Mouse (Mus musculus): ENCODE measurements around the gene Psma4.
"Not testable (repeated sequence)": the region's sequence is repeated elsewhere in the genome, so short reads cannot be mapped to it uniquely, and the experiment has no call there.

The Psma4 gene

DNA sequence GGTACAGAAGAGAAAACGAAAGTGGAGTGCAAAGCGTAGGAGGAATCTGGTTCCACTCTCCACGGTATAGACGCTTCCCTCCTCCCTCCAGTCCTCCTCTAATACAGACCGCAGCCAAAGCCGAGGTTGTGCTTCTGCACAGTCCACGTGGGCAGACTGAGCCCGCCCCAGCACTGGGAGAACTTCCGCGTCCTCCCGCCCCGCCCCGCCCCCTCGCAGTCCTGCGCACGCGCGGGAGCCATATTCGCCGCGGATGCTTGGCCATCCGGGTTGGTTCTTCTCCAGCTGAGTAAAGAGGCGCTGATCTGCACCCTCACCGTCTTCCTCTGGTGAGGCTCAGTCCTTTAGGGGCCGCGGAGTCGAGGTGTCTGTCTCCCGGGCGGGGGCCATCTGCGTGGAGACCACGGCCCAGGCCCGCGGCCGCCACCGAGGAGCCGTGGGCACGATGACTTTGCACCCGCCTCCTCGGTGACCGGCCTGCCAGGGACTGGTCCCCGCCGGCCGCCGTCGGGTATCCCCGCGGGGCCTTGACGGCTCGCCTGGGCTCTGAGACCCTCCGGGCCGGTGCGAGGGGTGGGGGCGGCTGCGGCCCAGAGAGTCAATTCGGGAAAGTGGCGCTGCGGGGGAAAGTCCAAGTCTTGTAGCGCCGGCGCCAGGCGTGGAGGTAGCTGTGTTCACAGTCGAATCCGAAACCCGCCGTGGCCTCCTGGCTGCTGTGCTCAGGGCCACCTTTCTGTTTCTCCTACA, at the start of gene Psma4, which contains the start of gene AY074887:
Gene Psma4 (plus strand): TSS at position 216 of the 747 bp plus-strand sequence.
Gene AY074887 (minus strand): TSS at position 424 of the 747 bp plus-strand sequence.
- DNase-seq (ENCODE audit: low read depth in 2 of 2, low spot score in 2 of 2): peak; percentile 86 to 90

DNA sequence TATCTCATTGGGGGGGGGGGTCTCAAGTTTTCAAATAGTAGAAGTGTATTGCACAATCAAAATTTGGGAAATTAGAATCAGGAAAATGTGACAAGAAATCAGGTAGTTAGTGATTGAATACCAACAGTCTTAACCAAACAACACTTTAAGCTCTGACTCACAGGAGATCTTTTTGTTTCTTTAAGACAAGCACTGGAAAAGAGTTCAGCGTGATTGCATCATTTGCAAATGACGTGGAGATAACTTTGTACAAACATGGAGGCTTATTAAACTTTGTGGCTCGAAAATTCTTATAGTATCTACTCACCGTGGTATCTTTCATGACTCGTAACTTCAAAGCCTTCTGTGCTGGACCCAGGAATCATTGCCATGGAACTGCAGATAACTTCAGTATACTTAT, 41.1 kb upstream of the Psma4 start:
- DNase-seq (ENCODE audit: low read depth in 2 of 2, low spot score in 2 of 2): no peak

DNA sequence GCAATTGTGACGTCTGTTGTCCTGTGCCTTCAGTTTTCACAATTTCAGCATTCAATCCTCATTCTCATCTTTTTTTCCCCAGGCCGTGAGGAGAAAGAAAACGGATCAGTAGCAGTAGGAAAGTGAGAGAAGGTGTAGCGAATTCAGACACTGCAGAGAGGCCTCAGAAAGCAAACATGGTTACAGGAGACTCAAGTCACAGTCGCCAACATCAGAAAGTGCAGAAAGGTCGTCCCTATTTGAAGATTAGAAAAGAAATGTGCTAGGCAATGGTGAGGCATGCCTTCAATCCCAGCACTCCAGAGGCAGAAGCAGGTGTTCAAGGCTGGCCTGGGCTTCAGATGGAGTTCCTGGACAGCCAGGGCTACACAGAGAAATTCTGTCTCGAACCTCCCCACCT, 35.0 kb upstream of the Psma4 start:
- DNase-seq (ENCODE audit: low read depth in 2 of 2, low spot score in 2 of 2): no peak

DNA sequence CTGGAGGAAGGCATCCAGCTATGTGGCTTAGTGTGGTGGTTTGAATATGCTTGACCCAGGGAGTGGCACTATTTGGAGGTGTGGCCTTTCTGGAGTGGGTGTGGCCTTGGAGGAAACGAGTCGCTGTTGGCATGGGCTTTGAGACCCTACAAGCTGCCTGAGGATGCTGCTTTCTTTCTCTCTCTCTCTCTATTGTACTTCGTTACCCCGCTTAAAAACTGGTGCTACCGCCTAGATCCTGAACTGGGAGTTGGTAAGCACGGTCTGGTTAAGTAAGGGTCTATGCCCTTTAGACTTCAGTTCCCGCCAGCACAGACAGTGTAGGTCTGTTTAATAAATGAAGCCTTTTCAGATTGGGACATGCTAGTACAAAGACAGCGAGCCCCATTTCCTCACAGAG, 34.2 kb upstream of the Psma4 start:
- DNase-seq (ENCODE audit: low read depth in 2 of 2, low spot score in 2 of 2): no peak

DNA sequence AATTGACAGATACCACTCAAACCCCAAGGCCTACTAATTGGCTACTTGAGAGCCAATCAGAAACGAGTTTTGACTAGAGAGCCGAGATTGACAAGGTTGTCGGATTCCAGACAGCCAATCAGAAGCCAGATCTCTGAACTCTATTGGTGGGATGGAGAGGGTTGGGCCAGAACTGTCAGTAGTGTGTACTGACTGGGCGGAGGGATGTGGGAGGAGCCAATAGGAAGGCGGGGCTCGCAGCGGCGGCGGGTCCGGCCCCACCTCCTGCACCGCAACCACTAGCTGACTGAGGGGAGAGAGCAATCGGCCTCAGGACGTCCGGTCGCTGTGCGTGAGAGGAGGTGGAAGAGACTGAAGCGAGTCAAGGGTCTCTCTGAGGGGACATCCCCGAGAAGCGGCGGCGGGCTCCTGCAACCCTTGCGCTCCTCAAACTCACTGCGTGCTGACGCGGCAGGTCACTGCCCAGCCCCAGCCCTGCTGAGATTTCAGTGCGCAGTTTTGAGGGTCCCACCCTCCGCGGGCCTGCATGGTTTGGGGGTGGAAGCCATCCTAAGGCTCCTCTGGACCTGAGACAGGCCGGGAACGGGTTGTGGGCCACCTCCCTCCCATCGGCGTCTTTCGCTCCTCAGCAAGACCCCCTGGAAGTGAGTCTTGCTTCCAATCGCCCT, 33.4 kb upstream of the Psma4 start, which contains the start of gene Hykk:
Gene Hykk (plus strand): TSS at position 274 of the 668 bp plus-strand sequence.
- DNase-seq (ENCODE audit: low read depth in 2 of 2, low spot score in 2 of 2): peak; percentile 69 to 81

DNA sequence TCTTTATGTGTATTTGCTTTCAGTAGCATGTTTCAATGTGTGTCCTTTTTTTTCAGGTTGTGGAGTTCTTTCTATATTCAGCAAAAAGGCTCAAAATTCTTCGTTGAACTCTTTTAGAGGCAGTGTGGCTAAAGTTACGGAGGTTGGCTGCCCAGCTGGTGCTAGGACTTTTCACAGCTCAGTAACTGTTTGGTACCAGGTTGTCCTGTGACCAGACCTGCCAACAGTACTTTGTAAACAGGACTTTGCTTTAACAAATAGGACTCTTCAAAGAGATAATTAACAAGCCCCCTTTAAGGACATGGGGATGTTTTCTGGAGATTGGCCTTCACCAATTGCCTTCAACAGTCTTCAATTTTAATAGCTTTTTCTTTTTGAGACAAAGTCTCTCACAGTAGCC, 32.4 kb upstream of the Psma4 start:
- DNase-seq (ENCODE audit: low read depth in 2 of 2, low spot score in 2 of 2): no peak

DNA sequence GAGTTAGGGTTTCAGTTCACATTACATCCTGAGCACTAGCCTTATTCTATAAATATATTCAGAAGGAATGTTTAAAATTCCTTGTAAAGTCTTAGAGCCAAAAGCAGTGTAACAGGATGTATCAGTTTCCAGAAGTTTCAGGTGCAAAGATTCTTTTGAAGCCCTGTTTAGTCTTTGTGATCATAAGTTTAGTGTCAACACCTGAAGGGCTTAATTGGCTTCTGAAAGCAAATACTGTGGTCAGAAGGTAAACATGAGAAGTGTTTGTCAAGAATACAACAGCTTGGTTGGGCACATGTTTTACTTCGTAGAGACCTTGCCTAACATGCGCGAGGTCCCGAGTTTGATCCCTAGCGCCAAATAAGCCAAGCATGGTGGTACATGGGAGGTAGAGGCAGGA, 31.8 kb upstream of the Psma4 start:
- no peak for DNase-seq (ENCODE audit: low read depth in 2 of 2, low spot score in 2 of 2)

DNA sequence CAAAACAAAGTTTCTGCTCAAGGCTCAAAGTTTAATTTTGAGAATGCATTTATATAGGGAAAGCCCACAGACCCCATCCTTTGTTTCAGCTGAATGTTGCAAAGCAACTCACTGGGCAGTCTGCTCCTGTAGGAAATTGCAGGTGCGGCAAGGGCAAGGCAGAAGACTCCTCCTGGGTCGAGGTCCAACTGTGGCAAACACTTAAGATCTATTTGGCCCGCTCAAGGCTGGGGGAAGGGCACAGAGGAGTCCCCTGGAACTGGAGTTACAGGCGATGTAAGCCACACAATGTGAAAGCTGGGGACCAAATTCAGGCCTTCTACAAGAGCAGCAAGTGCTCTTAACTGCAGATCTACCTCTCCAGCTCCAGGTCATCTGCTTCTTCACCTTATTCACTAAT, 30.6 kb upstream of the Psma4 start:
- DNase-seq (ENCODE audit: low read depth in 2 of 2, low spot score in 2 of 2): no peak

DNA sequence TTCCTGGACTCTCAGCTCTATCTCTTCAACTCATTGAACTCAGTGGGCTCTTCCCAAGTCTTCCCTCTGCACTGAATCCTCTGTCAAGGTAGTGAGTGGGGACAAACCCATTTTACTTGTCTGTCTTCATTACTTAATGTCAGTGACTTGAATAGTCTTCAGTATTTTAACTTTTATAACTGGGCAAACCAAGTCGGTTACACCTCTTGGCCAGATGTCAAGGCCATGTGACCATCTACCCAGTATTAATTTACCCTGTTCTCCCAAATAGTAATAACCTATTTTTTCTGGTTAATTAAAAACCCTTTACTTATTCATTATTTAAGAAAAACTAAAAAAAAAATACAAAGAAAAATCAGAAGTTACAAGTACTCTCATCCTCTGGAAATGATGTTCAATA, 19.8 kb upstream of the Psma4 start:
- DNase-seq (ENCODE audit: low read depth in 2 of 2, low spot score in 2 of 2): no peak

DNA sequence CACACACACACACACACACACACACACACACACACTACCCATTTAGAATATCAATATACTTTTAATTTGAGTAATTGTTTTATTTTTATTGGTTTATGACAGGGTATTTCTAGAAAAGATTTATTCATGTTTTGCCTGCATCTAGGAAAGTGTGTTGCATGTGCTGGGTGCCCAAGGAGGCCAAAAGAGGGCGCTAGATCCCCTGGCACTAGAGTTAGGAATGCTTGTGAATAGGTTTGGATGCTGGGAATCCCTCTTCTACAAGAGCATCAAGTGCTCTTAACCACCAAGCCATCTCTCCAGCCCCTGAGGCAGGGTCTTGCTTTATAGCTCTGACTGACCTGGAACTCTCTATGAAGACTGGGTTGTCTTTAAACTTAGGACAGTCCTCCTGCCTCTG, 18.8 kb upstream of the Psma4 start:
- no peak for DNase-seq (ENCODE audit: low read depth in 2 of 2, low spot score in 2 of 2)

DNA sequence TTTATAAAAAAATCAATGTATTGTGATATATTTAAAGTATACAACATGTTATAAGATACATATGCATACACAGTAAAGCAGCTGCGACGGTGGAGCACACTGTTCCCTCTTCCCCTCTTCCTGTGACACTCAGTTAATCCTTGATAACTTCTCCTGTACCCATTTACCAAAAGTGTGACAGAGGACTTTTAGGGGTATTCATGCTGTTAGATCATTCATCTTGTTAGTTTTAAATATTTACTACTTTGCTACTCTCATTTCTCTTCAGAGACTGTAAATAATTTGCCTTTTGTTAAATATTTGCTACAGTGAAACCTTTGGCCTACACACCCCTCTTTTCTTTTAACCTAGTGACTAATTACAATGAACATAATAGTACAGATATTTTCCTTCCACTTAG, 18.2 kb upstream of the Psma4 start:
- no peak for DNase-seq (ENCODE audit: low read depth in 2 of 2, low spot score in 2 of 2)

DNA sequence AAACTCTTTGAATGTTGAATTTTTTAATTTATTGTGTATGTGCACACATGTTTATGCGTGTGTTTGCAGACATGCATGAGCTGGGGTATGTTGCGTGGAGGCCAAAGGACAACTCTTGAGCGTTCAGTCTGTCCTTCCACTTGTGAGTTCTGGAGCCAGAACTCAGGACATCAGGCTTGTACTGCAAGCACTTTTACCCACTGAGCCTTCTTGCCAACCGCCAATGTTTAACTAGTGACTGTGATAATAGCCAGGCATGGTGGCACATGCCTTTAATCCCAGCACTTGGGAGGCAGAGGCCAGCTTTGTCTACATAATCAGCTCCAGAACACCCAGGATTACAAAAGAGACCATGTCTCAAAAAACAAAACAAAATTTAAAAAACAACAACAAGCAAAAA, 8.5 kb upstream of the Psma4 start:
- DNase-seq (ENCODE audit: low read depth in 2 of 2, low spot score in 2 of 2): no peak

DNA sequence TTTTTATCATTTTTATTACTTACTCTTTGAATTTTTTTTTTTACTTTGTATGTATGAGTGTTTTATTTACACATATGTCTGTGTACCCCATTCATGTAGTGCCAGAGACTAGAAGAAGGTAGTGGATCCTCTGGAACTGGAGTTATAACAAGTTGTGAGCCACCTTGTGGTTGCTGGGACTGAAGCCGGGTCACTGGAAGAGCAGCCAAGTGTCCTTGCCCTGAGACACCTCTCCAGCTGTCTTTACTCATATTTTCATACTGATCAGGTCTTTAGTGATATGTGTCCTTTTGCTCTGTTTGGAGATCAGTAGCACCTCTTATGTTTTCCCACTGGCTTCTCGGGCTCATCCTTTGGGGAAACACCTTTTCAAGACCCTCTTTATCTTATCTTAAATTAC, 6.1 kb upstream of the Psma4 start:
- no peak for DNase-seq (ENCODE audit: low read depth in 2 of 2, low spot score in 2 of 2)

DNA sequence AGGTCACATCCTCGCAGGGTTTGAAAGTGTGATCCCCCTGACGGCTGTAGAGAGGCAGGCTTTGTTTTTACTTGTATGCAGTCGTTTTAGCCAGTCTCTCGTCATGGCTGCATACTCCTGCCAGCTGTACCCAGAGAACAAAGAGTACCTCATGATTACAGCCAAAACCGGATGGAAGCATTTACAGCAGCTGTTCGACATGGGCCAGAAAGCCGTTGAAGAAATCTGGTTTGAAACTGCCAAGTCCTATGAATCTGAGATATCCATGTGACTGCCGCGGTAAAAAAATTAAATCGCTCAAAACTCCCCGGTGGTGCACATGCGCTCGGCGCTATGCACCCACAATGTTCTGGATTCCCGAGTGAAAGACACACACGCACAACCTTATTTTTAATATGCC, 4.3 kb upstream of the Psma4 start:
- DNase-seq (ENCODE audit: low read depth in 2 of 2, low spot score in 2 of 2): no peak

DNA sequence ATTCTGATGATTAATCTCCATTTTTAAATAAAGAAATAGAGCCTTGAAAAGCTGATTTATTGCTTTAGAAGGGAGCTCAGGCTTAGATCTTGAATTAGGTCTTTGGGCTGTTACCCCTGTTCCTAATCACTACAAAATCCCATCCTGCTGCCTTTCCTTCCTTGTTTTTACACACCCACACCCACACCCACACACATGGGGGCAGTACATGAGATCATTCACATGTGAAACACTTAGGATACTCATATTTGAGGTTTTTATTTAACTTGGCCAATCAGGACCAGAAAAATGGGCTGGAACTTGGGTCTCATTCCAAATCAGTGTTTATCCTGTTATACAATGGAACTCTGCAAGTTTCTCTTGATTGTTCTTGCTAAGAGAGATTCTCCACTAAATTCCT, 1.1 kb upstream of the Psma4 start:
- DNase-seq (ENCODE audit: low read depth in 2 of 2, low spot score in 2 of 2): no peak

DNA sequence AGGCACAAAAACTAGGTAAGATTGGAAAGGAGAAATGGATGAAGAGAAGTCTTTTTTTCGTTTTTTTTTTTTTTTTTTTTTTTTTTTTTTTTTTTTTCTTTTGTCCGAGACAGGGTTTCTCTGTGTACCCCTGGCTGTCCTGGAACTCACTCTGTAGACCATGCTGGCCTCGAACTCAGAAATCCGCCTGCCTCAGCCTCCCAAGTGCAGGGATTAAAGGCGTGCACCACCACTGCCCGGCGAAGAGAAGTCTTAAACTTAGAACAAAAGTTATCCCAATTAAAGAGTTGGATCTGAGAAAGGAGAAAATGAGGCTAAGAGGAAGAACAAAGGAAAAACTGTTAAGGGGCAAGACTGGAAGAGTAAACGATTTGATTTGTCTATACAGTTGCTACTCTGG, 428 bp upstream of the Psma4 start:
- DNase-seq (ENCODE audit: low read depth in 2 of 2, low spot score in 2 of 2): not testable (repeated sequence)

DNA sequence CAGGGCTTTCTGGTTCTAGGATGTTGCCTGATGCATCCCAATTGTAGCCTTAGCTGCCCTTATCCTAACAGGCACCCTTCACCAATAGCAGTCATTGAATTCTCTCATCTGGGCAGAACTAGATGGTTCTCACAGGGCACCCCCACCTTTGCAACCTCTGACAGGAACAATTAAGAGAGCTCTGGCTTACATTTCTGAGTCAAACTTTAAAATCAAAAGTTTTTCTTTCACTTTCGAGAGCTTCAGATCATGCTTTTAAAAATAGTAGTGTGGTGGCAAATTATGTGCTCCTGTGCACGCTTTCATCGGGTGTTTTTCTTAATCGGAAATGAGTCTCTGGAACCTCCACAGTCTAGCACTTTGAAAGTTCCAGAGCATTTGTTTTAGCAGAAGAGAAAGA, 10.5 kb downstream of the Psma4 start:
- no peak for DNase-seq (ENCODE audit: low read depth in 2 of 2, low spot score in 2 of 2)

DNA sequence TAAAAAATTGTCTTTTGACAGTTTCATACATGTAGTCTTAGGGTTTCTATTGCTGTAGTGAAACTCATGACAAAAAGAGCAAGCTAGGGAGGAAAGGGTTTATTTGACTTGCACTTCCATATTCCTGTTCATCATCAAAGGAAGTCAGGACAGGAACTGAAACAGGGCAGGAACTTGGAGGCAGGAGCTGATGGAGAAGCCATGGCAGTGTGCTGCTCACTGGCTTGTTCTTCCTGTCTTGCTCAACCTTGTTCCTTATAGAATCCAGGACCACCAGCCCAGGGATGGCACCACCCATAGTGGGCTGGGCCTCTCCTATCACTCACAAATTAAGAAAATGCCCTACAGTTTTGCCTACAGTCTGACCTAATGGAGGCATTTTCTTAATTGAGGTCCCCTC, 13.1 kb downstream of the Psma4 start:
- DNase-seq (ENCODE audit: low read depth in 2 of 2, low spot score in 2 of 2): no peak

DNA sequence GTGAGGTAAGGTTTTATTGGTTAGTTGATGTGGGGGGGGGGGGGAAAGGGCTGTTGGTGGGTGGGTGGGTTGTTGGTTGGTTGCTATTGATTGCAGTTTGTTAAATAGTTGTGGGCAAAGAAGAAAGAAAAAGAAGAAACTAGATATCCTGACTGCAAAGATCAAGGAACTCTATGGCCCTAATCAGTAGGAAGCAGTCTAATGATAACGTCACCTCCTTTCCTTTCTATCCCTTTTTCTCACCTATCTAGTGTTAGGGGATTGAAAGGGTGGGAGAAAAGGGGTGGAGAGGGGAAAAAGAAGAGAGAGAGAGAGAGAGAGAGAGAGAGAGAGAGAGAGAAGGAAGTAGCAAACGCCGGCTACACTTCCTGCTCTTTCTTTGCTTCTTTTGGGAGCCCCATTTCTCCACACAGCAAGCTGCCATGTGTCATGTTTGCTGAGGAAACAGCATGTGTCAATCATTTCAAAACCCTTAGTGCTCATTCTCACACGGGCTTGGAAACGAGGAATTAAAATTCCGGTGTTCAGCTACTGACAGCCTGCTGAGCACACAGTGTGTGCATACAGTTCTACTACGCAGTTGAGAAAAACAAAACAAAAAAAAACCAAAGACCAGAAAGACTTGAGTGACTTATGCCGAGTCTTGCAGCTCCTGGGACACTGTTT, 19.5 kb downstream of the Psma4 start:
- no peak for DNase-seq (ENCODE audit: low read depth in 2 of 2, low spot score in 2 of 2)

DNA sequence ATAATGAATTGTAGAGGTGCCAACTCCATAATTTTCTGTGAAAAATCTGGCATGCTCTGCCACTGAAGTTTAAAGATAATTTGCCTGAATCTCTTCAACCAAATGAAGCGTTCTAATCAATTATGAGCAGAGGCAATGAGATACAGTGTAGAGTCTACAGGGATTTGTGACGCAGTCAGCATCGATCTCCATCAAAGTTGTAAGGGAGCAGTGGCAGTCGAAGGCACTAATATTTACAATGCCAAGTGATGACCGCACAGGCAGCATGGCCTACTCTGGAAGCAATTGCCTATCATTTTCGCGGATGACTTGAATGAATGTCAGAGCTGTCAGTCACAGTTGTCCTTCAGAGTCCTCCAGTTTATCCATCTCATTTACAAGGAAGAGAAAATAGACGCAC, 30.1 kb downstream of the Psma4 start, which contains the start of gene Chrna5:
Gene Chrna5 (plus strand): TSS at position 207 of the 400 bp plus-strand sequence.
- no peak for DNase-seq (ENCODE audit: low read depth in 2 of 2, low spot score in 2 of 2)

DNA sequence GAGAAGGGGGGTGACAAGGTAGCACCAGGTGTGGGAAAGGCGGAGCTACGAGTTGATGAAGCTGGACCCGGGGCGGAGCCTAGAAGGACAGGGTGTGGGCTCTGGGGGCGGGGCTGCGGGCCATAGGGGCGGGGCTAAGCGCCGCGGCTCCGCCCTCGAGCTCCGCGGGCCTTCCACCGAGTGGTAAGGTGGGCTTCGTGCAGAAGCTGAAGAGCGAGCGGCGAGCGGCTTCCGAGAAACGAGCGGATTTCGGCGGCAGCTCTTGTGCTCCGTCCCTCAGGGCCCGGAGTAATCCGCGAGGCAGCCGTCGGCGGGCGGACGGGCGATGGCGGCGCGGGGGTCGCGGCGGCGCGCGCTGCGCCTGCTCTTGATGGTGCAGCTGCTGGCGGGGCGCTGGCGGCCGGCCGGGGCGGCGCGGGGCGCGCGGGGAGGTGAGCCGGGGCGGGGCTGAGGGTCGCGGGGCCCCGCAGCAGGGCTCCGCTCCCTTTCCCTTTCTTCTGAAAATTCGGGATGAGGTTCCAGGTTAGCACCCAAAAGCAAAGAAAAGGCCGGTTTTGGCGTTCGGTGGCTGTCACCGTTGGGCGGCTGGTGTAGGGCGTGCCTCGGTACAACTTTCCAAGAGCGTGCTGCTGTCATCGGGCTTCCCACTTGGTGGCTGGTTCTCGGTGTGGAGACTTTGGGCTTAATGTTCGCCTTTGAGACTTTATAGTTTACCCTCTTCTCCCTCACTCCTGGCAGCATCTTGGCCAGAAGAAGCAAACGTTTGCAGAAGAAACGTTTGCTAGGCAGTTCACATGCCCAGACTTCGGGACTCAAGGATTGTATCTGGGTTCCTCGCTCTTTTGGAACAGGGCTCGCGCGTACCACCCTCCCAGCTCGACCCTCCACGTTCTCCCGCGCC, 31.0 kb downstream of the Psma4 start:
- peak in 1 of 2 experiments; percentile 7 for DNase-seq (ENCODE audit: low read depth in 2 of 2, low spot score in 2 of 2)
